Mouse (Mus musculus): Measurements from ENCODE around the gene Mrps2. TPM values are rescaled to one million over a fixed set of nuclear protein-coding genes. Genes with fewer than 3 reads are reported as not detected.
"Not testable (repeated sequence)": the region's sequence is repeated elsewhere in the genome, so short reads cannot be mapped to it uniquely, and the experiment has no call there.

Mrps2 gene
- total RNA-seq, 2 experiments from 2014 or later = 36.1 to 36.8 TPM

DNA sequence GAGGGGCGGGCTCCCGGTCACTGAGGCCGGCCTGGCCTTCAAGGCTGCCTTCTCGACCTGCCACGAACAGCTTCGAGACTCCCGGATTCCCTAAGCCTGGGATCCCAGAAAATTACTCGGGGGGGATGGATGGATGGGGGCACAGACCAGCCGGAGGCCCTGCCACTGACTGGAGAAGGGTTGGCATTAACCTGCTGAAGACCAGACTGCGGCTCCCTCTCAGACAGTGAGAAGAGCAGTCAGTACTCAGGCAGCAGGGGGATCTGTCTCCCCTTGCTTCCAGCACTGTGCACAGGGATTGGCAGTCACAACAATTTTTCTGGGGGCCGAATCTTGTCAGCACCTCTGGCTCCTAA, 20.6 kb upstream of the Mrps2 start:
- H3K4me3 ChIP-seq = peak overlapping the region; percentile 72
- no peak for DNase-seq (ENCODE audit: extremely low spot score in 1 of 2, low spot score in 2 of 2)
- intact Hi-C loops (cut with DNase I) = no loop called here
- no peak for TF ChIP-seq CTCF (IDR thresholded peaks at IDR 0.05)
- H3K27ac ChIP-seq = peak overlapping the region; percentile 81

DNA sequence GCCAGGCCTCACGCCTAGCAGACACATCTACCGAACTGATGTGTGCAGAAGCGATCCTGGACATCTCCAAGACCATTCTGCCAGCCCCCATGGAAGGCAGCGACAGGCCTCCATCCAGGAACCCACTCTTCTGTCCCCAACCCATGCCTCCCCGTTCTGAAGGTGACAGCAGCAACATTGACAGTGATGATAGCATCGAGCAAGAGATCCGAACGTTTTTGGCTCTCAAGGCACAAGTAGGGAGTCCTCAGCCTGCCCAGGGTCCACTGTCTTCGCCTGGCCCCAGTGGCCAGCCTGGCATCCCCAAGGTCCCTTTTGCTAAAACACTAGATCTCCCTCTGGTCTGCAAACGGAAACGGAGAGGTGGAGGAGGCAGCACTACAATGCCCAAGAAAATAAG, 16.2 kb upstream of the Mrps2 start:
- TF ChIP-seq CTCF (IDR thresholded peaks at IDR 0.05) = no peak
- Histone ChIP-seq H3K27ac (no peak overlapping the region), H3K4me3 (no peak overlapping the region)
- no peak for DNase-seq (ENCODE audit: extremely low spot score in 1 of 2, low spot score in 2 of 2)
- intact Hi-C loops (cut with DNase I) = no loop called here

- H3K27ac ChIP-seq = no peak overlapping the region
- no peak for DNase-seq (ENCODE audit: extremely low spot score in 1 of 2, low spot score in 2 of 2)
- no peak for TF ChIP-seq CTCF (IDR thresholded peaks at IDR 0.05)
- H3K4me3 ChIP-seq = no peak overlapping the region
- intact Hi-C loops (cut with DNase I) = no loop called here
These were observed 14.3 kb upstream of the Mrps2 start for GRCm38 (mm10) chr2:28453539-28453938.

GRCm38 (mm10) chr2:28456616-28457015, 11.2 kb upstream of the Mrps2 start:
- H3K4me3 ChIP-seq = no peak overlapping the region
- DNase-seq (ENCODE audit: extremely low spot score in 1 of 2, low spot score in 2 of 2) = no peak
- intact Hi-C loops (cut with DNase I) = no loop called here
- H3K27ac ChIP-seq = no peak overlapping the region
- no peak for TF ChIP-seq CTCF (IDR thresholded peaks at IDR 0.05)

DNA sequence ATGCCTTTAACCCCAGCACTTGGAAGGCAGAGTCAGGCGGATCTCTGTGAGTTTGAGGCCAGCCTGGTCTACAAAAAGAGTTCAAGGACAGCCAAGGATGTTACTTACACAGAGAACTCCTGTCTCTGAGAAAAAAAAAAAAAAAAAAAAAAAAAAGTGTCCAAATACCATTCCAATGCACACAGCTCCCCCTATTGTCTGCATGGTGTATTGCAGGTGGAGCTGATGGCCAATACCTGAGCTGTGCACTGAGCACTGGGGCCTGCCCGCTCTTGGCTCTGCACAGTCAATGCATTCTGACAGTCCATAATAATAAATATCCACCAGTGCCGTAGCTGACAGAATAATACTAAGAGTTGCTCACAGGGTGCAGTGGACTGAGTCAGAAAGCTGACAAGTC, 3.9 kb upstream of the Mrps2 start:
- TF ChIP-seq CTCF (IDR thresholded peaks at IDR 0.05) = peak; percentile 90
- intact Hi-C loops (cut with DNase I) = loop anchor here (2.0 to 10.0 kb wide), 2 partner anchors 693 to 919 kb away; no protein-coding TSS in a partner anchor
- Histone ChIP-seq H3K27ac (no peak overlapping the region), H3K4me3 (no peak overlapping the region)
- DNase-seq (ENCODE audit: extremely low spot score in 1 of 2, low spot score in 2 of 2) = peak; percentile 62 to 83

DNA sequence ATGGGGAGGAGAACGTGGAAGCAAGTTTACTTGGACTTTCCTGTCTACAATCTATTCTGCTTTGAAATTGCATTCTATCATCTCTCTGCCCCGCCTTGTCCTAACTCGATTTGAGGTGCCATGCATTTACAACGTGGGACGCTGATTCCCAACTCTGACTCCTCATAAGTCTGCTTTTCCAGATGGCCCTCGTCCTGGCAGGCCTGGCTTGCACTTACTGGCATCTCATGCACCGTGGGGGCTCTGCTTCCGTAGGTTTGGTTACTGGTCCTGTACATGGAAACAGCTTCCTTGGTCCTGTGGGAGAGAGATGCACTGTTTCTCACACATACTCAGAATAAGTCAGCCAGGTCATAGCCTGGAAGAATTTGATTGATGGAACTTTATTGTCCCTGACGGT, 2.9 kb upstream of the Mrps2 start:
- DNase-seq (ENCODE audit: extremely low spot score in 1 of 2, low spot score in 2 of 2) = no peak
- intact Hi-C loops (cut with DNase I) = loop anchor here (2.0 to 10.0 kb wide), 2 partner anchors 694 to 920 kb away; no protein-coding TSS in a partner anchor
- Histone ChIP-seq H3K27ac (no peak overlapping the region), H3K4me3 (no peak overlapping the region)
- TF ChIP-seq CTCF (IDR thresholded peaks at IDR 0.05) = no peak

DNA sequence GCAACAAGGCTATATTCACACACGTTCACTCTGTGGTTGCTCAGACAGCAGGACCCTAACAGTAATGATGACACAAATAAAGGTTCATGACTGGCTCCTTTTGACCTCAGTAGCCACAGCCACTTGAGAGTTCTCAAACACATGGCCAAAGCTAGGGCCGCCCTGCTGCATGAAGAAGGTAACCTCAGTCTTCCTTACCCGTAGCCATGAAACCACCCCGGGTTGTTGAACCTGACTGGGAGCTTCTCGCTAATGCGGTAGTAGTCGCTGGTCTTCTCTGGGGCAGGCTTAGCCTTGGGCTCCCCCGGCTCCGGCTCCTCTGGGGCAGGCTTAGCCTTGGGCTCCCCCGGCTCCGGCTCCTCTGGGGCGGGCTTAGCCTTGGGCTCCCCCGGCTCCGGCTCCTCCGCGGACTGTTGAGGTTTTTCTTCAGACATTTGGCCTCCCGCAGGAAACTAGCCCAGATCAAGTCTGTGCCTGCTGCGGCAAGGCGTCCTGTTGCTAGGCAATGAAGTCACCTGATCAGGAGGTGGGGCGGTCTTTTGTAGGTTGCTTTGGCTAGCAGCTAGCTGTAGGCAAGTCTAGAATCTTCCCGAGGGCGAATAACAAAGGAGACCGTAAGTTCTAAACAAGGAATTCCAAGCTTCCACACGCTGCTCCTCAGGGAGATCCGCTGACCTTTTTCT, 1.9 kb upstream of the Mrps2 start, which contains the start of gene 1700007K13Rik:
TSS of gene 1700007K13Rik (minus strand) at position 497 of the 683 bp plus-strand sequence.
- Histone ChIP-seq H3K27ac (peak within 1 kb of the TSS; percentile 69; the same call in 1 of the 2 replicates), H3K4me3 (peak within 1 kb of the TSS; percentile 41)
- intact Hi-C loops (cut with DNase I) = loop anchor here (2.0 to 10.0 kb wide), 2 partner anchors 695 to 921 kb away; no protein-coding TSS in a partner anchor
- no peak for TF ChIP-seq CTCF (IDR thresholded peaks at IDR 0.05)
- DNase-seq (ENCODE audit: extremely low spot score in 1 of 2, low spot score in 2 of 2) = peak; percentile 71 to 77

GRCm38 (mm10) chr2:28468486-28469225, 790 bp downstream of the Mrps2 start:
- H3K27ac ChIP-seq = peak overlapping the region; percentile 89
- TF ChIP-seq CTCF (IDR thresholded peaks at IDR 0.05) = no peak
- intact Hi-C loops (cut with DNase I) = loop anchor here (10.0 kb wide), 1 partner anchor 924 kb away; no protein-coding TSS in a partner anchor
- H3K4me3 ChIP-seq = peak overlapping the region; percentile 69
- peak in 1 of 2 experiments; percentile 7 for DNase-seq (ENCODE audit: extremely low spot score in 1 of 2, low spot score in 2 of 2)

DNA sequence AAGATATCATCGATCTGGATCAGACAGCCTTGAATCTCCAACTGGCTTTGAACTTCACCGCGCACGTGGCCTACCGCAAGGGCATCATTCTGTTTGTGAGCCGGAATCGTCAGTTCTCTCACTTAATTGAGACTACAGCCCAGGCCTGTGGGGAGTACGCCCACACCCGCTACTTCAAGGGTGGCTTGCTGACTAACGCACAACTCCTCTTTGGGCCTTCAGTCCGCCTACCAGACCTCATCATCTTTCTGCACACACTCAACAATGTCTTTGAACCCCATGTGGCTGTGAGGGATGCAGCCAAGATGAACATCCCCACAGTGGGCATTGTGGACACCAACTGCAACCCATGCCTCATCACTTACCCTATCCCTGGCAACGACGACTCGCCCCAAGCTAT, 1.6 kb downstream of the Mrps2 start:
- H3K4me3 ChIP-seq = no peak overlapping the region
- intact Hi-C loops (cut with DNase I) = loop anchor here (10.0 kb wide), 1 partner anchor 925 kb away; no protein-coding TSS in a partner anchor
- no peak overlapping the region for H3K27ac ChIP-seq
- DNase-seq (ENCODE audit: extremely low spot score in 1 of 2, low spot score in 2 of 2) = peak in 1 of 2 experiments; percentile 5
- TF ChIP-seq CTCF (IDR thresholded peaks at IDR 0.05) = no peak

DNA sequence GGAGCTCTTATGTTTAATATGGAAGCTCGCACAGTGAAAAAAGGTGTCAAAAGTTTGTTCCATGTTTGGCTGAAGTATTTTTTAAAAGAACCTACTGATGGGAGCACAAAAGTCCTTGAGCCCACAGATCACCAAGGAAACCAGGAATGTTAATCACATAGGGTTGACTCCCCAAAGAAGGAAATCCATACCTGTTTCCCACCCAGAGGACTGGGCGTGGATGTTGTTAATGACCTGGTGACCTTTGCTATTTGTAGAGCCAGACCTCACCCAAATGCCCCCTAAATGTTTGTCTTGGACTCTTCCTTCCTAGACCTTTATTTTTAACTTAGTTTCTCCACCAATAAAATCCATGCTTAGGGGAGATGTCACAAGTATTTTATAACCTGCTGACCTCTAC, 2.7 kb downstream of the Mrps2 start:
- intact Hi-C loops (cut with DNase I) = no loop called here
- DNase-seq (ENCODE audit: extremely low spot score in 1 of 2, low spot score in 2 of 2) = peak in 1 of 2 experiments; percentile 1
- no peak for TF ChIP-seq CTCF (IDR thresholded peaks at IDR 0.05)
- Histone ChIP-seq H3K27ac (no peak overlapping the region), H3K4me3 (no peak overlapping the region)

GRCm38 (mm10) chr2:28472011-28472410, 4.1 kb downstream of the Mrps2 start:
- intact Hi-C loops (cut with DNase I); H3K4me3 ChIP-seq; H3K27ac ChIP-seq: not testable (repeated sequence)
- peak in 1 of 2 experiments; percentile 8 for DNase-seq (ENCODE audit: extremely low spot score in 1 of 2, low spot score in 2 of 2)

- intact Hi-C loops (cut with DNase I); DNase-seq (ENCODE audit: extremely low spot score in 1 of 2, low spot score in 2 of 2); H3K27ac ChIP-seq; H3K4me3 ChIP-seq: not testable (repeated sequence)
These were observed 10.1 kb downstream of the Mrps2 start for GRCm38 (mm10) chr2:28477993-28478392.

Data from left cerebral cortex, adult 2 months (tissue).